Mouse (Mus musculus) testis, adult 2 months (tissue): ENCODE data around the gene Tmem231.

Experiments used
- CTCF ChIP-seq: fragments of 200-500 bp; IDR thresholded peaks from 2 replicates; pipeline ENCODE4 v1.5.1; 2012; ENCODE audit warnings: low read depth, mild to moderate bottlenecking, inconsistent platforms, low read length, moderate library complexity; ENCODE audit not compliant: control insufficient read depth, insufficient read depth, insufficient replicate concordance
- POLR2A ChIP-seq: fragments of 200-500 bp; IDR thresholded peaks from 2 replicates; pipeline ENCODE4 v1.6.1; 2012; ENCODE audit warnings: low read depth, mild to moderate bottlenecking, inconsistent platforms, low read length, moderate library complexity; ENCODE audit not compliant: control insufficient read depth

- no peak for TF ChIP-seq CTCF
- no peak for TF ChIP-seq POLR2A
Measured at GRCm38 (mm10) chr8:111898586-111898985, 35.1 kb downstream of the Tmem231 start.
